Mouse (Mus musculus): ENCODE measurements around the gene Susd5. TPM values are rescaled to one million over a fixed set of nuclear protein-coding genes. Genes with fewer than 3 reads are reported as not detected.
A peak's percentile ranks its signal among the peaks of the same experiment; 100 is the strongest.

Susd5 gene
- polyA plus RNA-seq, 1 experiment, result 2.3 TPM

DNA sequence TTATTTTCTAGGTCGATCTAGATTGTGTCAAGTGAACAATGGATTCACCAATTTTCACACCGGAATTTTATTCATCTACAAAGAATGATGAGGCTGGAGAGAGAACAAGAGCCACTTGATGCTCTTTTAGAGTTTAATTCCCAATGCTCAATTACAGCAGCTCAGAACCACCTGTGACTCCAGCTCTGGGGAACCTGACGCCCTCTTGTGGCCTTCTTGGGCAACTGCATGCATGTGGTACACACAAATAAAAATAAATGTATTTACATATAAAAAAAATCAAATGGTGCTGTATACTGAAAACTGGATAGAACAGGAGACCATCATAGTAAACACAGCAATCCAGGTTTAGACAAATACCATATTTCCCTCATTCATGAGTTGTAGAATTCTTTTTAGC, 12.5 kb upstream of the Susd5 start:
- Histone ChIP-seq H3K4me3 (ENCODE audit: control insufficient read depth, low read depth, low read length) (no peak overlapping the region), H3K27me3 (ENCODE audit: control insufficient read depth, insufficient read depth, low read length) (no peaks in the 10 kb centered on the region), H3K36me3 (ENCODE audit: control insufficient read depth, insufficient read depth, low read length) (no peaks in the 10 kb centered on the region), H3K4me1 (ENCODE audit: control insufficient read depth, insufficient read depth, low read length) (peaks cover 2% of the 10 kb centered on the region; the same call in 1 of the 2 replicates), H3K27ac (ENCODE audit: control insufficient read depth, insufficient read depth, low read depth, low read length) (no peak overlapping the region)
- TF ChIP-seq POLR2A (IDR thresholded peaks at IDR 0.05; ENCODE audit: control insufficient read depth, low read depth, low read length) (no peak), CTCF (IDR thresholded peaks at IDR 0.05; ENCODE audit: control insufficient read depth, insufficient read depth, insufficient replicate concordance, low read depth, low read length) (peak; percentile 77; the same call in 1 of the 2 replicates)

DNA sequence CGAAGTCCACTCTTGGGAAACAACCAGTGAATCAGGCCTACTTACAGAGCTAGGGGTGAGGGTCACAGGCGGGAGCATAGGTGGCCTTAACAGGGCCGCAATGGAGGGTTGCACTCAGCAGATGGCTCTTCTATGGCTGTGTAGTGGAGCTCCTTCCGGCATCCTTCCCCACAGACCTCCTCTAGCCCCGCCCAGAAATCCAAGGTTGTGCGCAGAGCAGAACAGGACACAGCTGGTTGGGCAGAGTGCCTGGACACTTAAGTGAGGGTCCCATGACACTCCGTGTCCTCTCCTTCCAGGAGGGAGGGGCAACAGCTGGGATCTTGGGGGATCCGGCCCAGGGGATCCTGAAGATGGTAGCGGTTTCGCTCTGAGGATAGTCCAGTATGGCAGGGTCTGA, 10.9 kb upstream of the Susd5 start, which contains the start of gene Fbxl2:
Gene Fbxl2 (minus strand): TSS at position 164 of the 400 bp plus-strand sequence.
- no peak within 1 kb of the TSS for H3K27ac ChIP-seq (ENCODE audit: control insufficient read depth, insufficient read depth, low read depth, low read length)
- peak within 1 kb of the TSS; percentile 43 for H3K4me3 ChIP-seq (ENCODE audit: control insufficient read depth, low read depth, low read length)
- no peak for TF ChIP-seq CTCF (IDR thresholded peaks at IDR 0.05; ENCODE audit: control insufficient read depth, insufficient read depth, insufficient replicate concordance, low read depth, low read length)
- no peak for TF ChIP-seq POLR2A (IDR thresholded peaks at IDR 0.05; ENCODE audit: control insufficient read depth, low read depth, low read length)

DNA sequence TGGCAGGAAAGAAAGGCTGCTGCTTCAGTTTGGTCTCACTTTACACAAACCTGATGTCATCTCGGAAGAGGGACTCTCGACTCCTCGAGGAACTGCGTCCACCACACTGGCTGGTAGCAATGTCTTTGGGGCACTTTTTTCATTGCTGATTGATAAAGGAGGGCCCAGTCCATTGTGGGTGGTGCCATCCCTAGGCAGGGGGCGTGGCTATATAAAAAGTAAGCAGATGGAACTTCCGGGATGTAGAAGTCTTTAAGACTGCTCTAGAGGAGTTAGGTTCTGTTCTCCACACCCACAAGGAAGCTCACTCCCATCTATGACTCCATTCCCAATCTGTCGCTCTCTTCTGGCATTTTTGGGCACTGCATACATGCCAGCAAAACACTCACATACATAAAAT, 10.3 kb upstream of the Susd5 start:
- H3K4me1 ChIP-seq (ENCODE audit: control insufficient read depth, insufficient read depth, low read length), result peaks cover 6% of the 10 kb centered on the region
- H3K4me3 ChIP-seq (ENCODE audit: control insufficient read depth, low read depth, low read length), result no peak overlapping the region
- no peaks in the 10 kb centered on the region for H3K27me3 ChIP-seq (ENCODE audit: control insufficient read depth, insufficient read depth, low read length)
- TF ChIP-seq POLR2A (IDR thresholded peaks at IDR 0.05; ENCODE audit: control insufficient read depth, low read depth, low read length), result no peak
- TF ChIP-seq CTCF (IDR thresholded peaks at IDR 0.05; ENCODE audit: control insufficient read depth, insufficient read depth, insufficient replicate concordance, low read depth, low read length), result no peak
- no peak overlapping the region for H3K27ac ChIP-seq (ENCODE audit: control insufficient read depth, insufficient read depth, low read depth, low read length)
- H3K36me3 ChIP-seq (ENCODE audit: control insufficient read depth, insufficient read depth, low read length), result no peaks in the 10 kb centered on the region

More for the DNA sequence above, 10.9 kb upstream of the Susd5 start, which contains the start of gene Fbxl2:
- no peaks in the 10 kb centered on the region for H3K27me3 ChIP-seq (ENCODE audit: control insufficient read depth, insufficient read depth, low read length)
- H3K36me3 ChIP-seq (ENCODE audit: control insufficient read depth, insufficient read depth, low read length), result no peaks in the 10 kb centered on the region
- H3K4me1 ChIP-seq (ENCODE audit: control insufficient read depth, insufficient read depth, low read length), result peaks cover 5% of the 10 kb centered on the region

DNA sequence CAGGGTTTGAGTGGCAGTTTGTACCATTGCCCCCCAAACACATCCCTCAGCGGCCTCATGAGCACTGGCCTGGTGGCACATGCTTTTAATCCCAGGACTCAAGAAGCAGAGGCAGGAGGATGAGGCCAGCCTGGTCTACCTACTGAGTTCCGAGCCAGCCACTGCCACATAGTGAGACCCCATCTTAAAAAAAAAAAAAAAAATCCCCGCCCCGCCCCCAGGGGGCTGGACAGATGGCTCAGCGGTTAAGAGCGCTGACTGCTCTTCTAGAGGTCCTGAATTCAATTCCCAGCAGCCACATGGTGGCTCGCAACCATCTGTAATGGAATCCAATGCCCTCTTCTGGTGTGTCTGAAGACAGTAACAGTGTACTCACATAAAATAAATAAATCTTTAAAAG, 6.8 kb upstream of the Susd5 start:
- no peaks in the 10 kb centered on the region for H3K36me3 ChIP-seq (ENCODE audit: control insufficient read depth, insufficient read depth, low read length)
- no peak overlapping the region for H3K4me3 ChIP-seq (ENCODE audit: control insufficient read depth, low read depth, low read length)
- peaks cover 14% of the 10 kb centered on the region for H3K4me1 ChIP-seq (ENCODE audit: control insufficient read depth, insufficient read depth, low read length)
- no peak overlapping the region for H3K27ac ChIP-seq (ENCODE audit: control insufficient read depth, insufficient read depth, low read depth, low read length)
- TF ChIP-seq CTCF (IDR thresholded peaks at IDR 0.05; ENCODE audit: control insufficient read depth, insufficient read depth, insufficient replicate concordance, low read depth, low read length), result no peak
- no peak for TF ChIP-seq POLR2A (IDR thresholded peaks at IDR 0.05; ENCODE audit: control insufficient read depth, low read depth, low read length)
- no peaks in the 10 kb centered on the region for H3K27me3 ChIP-seq (ENCODE audit: control insufficient read depth, insufficient read depth, low read length)

DNA sequence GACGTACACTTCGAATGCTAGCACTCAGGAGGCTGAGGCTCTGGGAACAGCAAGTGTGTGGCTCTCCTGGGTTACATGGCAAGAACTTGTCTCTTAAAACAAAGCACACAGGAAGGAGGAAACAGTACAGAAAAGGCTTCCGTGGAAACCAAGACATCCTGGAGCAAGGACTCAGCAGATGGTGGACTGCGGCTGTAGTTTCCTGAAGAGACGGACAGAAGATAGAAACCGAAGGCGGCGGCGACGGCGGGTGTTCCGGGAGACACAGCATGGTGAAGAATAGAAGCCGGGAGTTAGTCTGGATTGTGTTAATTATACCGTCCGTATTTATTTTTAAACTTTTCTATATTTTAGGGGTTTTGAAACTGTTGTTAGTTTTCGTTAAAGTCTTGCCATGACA, 6.2 kb upstream of the Susd5 start:
- Histone ChIP-seq H3K27me3 (ENCODE audit: control insufficient read depth, insufficient read depth, low read length) (no peaks in the 10 kb centered on the region), H3K4me1 (ENCODE audit: control insufficient read depth, insufficient read depth, low read length) (peaks cover 14% of the 10 kb centered on the region), H3K36me3 (ENCODE audit: control insufficient read depth, insufficient read depth, low read length) (no peaks in the 10 kb centered on the region), H3K27ac (ENCODE audit: control insufficient read depth, insufficient read depth, low read depth, low read length) (no peak overlapping the region), H3K4me3 (ENCODE audit: control insufficient read depth, low read depth, low read length) (peak overlapping the region; percentile 70)
- no peak for TF ChIP-seq POLR2A (IDR thresholded peaks at IDR 0.05; ENCODE audit: control insufficient read depth, low read depth, low read length)
- TF ChIP-seq CTCF (IDR thresholded peaks at IDR 0.05; ENCODE audit: control insufficient read depth, insufficient read depth, insufficient replicate concordance, low read depth, low read length), result no peak

DNA sequence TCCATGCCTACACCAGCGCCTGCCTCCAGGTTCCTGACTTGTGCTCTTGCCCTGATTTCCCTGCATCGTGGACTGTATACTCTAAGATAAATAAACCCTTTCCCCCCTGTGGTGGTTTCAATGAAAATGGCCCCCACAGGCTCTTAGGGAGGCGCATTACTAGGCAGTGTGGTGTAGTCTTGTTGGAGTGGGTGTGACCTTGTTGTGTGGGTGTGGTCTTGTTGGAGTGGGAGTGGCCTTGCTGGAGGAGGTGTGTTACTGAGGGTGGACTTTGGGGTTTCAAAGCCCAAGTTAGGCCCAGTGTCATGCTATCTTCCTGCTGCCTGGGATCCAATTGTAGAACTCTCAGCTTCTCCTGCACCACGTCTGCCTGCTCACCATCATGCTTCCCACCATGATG, 4.9 kb upstream of the Susd5 start:
- Histone ChIP-seq H3K27me3 (ENCODE audit: control insufficient read depth, insufficient read depth, low read length) (no peaks in the 10 kb centered on the region), H3K36me3 (ENCODE audit: control insufficient read depth, insufficient read depth, low read length) (no peaks in the 10 kb centered on the region), H3K27ac (ENCODE audit: control insufficient read depth, insufficient read depth, low read depth, low read length) (no peak overlapping the region), H3K4me1 (ENCODE audit: control insufficient read depth, insufficient read depth, low read length) (peaks cover 12% of the 10 kb centered on the region), H3K4me3 (ENCODE audit: control insufficient read depth, low read depth, low read length) (peak overlapping the region; percentile 30)
- no peak for TF ChIP-seq POLR2A (IDR thresholded peaks at IDR 0.05; ENCODE audit: control insufficient read depth, low read depth, low read length)
- TF ChIP-seq CTCF (IDR thresholded peaks at IDR 0.05; ENCODE audit: control insufficient read depth, insufficient read depth, insufficient replicate concordance, low read depth, low read length), result no peak

DNA sequence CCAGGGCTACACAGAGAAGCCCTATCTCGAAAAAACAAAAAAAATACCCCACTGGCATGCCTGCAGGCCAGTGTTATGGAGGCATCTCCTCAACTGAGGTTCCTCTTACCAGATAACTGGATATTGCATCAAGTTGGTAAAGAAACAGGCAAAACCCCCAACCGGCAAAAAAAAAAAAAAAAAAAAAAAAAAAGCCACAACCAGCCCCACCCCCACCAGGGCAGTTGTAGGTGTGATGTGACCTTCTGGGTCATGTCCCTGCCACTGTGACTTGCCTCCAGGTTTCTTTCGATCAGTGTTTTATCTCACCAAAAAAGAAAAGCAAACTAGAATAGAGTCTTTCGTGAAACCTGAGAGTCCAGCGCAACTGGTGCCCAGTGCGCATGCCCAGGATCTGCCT, 4.1 kb upstream of the Susd5 start:
- Histone ChIP-seq H3K4me3 (ENCODE audit: control insufficient read depth, low read depth, low read length) (peak overlapping the region; percentile 53), H3K36me3 (ENCODE audit: control insufficient read depth, insufficient read depth, low read length) (no peaks in the 10 kb centered on the region), H3K27me3 (ENCODE audit: control insufficient read depth, insufficient read depth, low read length) (no peaks in the 10 kb centered on the region), H3K27ac (ENCODE audit: control insufficient read depth, insufficient read depth, low read depth, low read length) (no peak overlapping the region), H3K4me1 (ENCODE audit: control insufficient read depth, insufficient read depth, low read length) (peaks cover 14% of the 10 kb centered on the region)
- TF ChIP-seq CTCF (IDR thresholded peaks at IDR 0.05; ENCODE audit: control insufficient read depth, insufficient read depth, insufficient replicate concordance, low read depth, low read length) (no peak), POLR2A (IDR thresholded peaks at IDR 0.05; ENCODE audit: control insufficient read depth, low read depth, low read length) (no peak)
